Mouse (Mus musculus) R1 (cell line): ENCODE measurements around the gene Dnah7a.
"Not testable (repeated sequence)": the region's sequence is repeated elsewhere in the genome, so short reads cannot be mapped to it uniquely, and the experiment has no call there.

Experiments used
- DNase-seq: peaks from one replicate; pipeline ENCODE4 v3.0.0-alpha.2; 2018; ENCODE audit warnings: low read depth, low spot score

Gene Dnah7a

DNA sequence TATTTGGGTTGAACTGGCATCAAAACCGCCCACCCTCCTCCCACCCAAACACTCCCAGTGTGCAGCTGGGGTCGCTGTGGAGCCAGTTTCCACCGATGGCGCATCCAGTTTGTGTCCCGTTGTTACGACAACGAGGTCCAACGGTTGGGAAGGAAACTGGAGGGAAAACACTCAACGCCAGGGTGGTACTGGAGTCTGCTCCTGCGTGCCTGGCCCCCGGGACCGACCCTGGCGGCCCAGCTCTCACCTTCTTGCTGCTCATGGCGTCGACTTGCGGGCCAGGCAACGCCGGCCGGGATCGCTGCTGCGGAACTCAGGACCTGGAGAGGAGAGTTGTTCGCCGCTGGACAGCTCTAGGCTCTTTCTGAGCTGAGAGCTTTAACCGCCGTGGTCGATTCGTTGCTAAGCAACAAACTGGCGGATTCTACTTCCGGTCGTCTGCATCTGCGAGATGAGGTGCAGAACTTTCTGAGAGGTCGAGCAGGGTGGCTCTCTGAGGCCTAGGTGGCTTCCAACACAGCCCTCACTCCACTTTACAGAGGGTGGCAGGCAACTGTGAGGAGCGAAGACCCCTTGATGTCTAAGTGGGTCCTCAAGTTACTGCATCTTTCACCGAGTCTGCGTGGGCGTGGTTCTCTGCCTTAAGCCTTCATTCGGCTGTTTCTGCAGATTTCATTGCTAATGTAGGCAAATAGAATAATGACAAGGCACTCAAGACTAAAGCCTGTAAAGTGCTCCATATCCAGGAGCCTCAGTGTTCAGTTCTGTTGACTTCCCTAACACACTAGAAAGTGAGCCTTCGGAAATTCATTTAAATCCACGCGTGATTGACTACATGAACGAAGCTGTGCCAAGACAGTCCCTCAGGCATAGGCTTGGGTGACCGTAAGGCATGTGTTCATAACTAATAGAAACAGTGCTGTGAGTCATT, at the start of gene Dnah7a:
Gene Dnah7a, minus strand, starts transcription at position 354 of the 931 bp plus-strand sequence.
- DNase-seq, result peak; percentile 91

GRCm38 (mm10) chr1:53753501-53753900, 46.9 kb upstream of the Dnah7a start:
- not testable (repeated sequence) for DNase-seq

DNA sequence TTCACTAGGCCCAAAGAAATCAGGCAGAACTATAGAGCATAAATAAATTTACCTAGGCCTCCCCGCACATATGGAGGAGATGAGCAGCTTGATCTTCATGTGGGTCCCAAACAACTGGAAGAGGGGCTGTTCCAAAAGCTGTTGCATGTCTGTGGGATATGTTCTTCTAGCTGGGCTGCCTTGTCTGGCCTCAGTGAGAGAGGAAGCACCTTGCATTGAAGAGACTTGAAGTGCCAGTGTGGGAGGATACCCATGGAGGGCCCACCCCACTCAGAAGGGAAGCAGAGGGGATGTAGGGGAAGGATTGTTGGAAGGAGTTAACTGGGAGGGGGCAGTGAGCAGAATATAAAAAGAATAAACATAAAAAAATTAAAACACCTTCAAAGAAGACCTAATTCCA, 44.6 kb upstream of the Dnah7a start:
- peak; percentile 79 for DNase-seq

- peak; percentile 66 for DNase-seq
Measured at GRCm38 (mm10) chr1:53750697-53751096, 44.1 kb upstream of the Dnah7a start.

GRCm38 (mm10) chr1:53749881-53750385, 43.3 kb upstream of the Dnah7a start:
- peak; percentile 95 for DNase-seq

GRCm38 (mm10) chr1:53748571-53748970, 42.0 kb upstream of the Dnah7a start:
- DNase-seq, result peak; percentile 61

GRCm38 (mm10) chr1:53746001-53746400, 39.4 kb upstream of the Dnah7a start:
- DNase-seq, result peak; percentile 81

DNA sequence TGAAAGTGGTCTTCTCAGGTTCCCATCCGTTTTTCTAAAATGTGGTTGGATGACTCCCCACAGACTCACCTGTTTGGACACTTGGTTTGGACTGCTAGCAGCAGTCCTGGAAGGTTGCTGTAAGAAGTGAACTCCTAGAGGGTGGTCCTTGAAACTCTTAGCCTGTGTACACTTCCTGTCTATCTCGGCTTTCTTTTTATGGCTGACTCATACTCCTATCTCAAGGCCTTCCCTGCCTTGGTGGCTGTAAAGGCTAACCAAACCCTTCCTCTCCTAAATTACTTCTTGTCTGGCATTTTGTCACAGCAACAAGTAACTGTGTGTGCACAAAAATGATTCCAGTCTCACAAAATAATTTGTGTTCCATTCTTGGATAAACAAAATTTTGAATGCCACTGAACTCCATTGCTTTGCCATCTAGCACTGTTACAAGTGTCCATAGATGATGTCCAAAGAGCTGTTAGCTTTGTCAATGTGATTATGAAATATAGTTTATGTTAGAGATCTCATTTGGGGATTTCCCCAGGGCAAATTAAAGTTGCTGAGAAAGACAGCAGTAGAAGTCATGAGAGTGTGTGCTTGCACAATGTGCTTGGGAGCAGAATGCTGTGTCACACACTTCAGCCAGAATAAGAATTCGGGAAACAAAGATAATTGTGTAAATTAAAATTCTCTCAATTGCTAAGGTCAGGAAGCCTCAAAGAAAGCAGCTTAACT, 35.3 kb upstream of the Dnah7a start:
- DNase-seq, result no peak

DNA sequence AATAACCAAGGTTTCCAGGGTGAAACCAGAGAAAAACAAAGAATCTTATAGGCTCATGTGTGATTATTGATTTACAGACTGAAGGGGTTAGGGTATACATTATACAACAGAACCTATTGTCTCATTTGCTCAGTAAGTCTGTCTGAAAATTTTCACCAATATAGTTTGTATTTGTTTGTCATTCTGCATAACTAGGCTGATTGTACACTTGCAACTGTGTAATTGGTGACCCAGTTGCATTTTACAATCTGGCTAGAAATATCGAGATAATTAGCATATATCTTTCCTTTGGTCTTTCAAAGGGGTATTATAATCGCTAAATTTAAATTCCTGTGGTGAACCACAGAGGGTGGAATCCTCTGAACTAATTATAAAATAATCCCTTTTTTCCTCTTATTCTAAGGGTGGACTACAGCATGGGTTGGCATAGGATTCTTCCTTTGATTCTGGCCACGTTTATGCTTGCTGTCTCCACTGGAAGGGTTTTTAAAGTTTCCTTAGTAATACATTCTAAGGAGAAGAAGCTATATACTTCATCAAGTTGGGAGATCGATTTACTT, 34.3 kb upstream of the Dnah7a start:
- DNase-seq, result no peak

DNA sequence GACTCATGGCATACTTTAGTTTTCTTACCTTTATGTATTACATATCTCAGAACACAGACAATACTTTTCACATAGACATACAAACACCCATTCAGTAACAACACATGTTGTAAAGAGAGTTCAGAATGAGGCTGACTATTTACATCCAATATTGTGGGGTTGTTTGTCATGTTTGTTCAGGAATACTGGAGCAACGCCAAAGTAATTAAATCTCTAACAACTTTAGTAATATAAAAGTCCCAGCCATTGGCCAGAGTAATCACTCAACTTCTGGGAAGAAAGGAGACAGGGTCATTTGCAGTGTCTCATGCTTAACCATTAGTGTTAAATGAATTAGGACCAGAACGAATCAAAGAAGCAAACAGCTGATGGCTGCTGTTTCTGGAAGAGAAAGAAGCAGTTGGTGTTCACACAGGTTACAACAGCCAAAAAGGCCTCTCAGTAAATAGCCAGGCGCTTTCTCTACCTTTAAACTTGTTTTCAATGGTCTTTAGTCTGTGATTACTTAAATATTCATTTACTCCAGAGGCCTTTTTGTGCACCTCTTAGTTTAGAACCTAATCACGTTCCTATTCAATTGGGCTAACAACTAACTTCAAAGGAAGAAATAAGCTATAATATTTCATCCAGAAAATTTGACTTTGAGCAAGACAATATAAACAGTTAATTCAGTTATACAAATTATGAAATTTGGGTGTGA, 33.6 kb upstream of the Dnah7a start:
- DNase-seq, result not testable (repeated sequence)

GRCm38 (mm10) chr1:53736583-53736982, 30.0 kb upstream of the Dnah7a start:
- no peak for DNase-seq

- DNase-seq, result no peak
Measured at GRCm38 (mm10) chr1:53728489-53729225, 22.1 kb upstream of the Dnah7a start.

DNA sequence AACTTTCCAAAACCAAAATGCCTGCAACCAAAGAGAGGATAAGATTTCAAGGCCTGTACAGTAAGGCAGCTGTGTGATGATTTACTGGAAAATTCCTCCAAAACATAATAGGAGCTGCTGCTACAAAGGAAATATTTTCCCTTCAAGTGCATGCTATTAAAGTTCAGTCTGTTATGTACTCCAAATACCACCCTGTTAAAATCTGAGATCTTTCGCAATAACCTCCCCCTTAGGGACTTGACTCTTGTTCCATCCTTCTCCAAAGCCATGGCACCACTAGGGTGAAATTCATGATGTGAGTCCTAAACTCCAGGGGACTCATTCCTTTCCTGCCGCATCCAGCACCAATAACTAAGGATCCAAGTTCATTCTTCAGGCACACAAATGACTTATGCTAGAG, 20.3 kb upstream of the Dnah7a start:
- no peak for DNase-seq

GRCm38 (mm10) chr1:53721353-53721752, 14.8 kb upstream of the Dnah7a start:
- DNase-seq, result no peak

DNA sequence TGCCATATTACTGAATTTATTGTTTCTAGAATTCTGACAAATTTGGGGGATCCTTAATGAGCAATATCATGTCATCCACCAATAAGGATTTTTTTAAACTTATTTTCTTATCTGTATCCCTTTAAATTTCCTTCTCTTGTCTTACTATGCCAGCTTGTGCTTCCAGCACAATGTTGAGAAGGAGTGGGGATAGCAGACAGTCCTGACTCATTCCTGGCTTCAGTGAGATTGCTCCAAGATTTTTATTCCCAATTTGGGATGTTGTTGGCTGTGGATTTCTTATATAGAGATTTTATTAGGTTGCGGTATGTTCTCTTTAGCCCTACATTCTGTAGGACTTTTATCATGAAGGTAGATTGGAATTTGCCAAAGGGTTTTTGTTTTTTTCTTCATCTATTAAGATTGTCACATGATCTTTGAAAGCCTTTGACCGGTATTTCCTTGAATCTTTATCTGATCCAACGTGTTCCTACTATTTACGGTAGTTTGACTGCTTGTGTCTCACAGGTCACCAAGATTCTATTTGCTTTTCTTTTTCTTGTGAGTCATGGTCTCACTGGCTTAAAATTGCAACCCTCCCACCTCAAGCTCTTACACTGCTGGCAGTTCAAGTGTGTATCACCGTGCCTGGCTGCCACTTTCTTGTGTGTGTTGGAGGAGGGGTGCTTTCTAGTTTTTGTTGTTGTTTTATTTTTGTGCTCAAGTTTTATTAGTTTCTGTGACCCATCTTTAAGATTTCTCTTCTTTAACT, 14.2 kb upstream of the Dnah7a start:
- DNase-seq, result no peak

DNA sequence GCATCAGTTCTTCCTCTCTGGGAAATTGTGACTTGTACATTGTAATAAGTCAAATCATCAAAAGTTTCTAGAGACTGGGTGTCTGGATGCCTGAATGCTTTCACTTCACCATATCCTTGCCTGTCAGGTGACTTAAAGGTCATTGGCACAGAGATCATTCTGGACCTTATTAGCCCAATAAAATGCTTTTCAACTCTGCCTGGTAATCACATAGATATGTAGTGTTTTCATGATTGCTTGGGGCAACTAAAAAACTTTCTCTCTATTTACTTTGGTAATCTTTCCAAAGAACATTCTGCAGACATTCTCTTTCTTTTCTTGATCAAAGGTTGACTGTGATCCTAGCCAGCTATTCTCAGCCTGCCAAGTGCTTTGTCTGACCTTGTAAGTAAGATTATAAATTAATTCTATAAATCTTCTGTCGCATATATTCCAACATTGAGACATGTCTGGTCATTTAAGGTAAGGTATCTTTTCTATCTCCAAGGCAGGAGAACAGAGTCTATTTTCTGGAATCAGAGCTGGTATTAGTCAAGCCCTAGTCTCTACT, 9.5 kb upstream of the Dnah7a start:
- no peak for DNase-seq

DNA sequence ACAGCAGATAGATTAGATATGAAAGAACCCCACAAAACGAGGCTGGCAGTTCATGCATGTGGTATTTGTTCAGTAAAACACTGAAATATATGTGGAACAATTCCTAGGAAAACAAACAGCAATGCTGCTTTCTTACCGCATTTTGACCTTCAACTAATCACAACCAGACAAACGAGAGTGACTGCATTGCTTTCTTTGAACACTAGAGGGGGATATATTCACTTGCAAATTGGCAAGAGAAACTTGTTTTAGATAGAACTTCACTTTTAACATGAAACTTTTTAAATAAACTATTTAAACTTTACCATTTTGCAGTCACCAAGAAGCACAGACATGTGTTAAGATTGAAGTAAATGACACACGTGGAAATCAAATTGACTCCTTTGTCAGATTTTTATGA, 8.9 kb upstream of the Dnah7a start:
- DNase-seq, result peak; percentile 79

- not testable (repeated sequence) for DNase-seq
Measured at GRCm38 (mm10) chr1:53713383-53713782, 6.8 kb upstream of the Dnah7a start.

GRCm38 (mm10) chr1:53711069-53711468, 4.5 kb upstream of the Dnah7a start:
- peak; percentile 56 for DNase-seq

DNA sequence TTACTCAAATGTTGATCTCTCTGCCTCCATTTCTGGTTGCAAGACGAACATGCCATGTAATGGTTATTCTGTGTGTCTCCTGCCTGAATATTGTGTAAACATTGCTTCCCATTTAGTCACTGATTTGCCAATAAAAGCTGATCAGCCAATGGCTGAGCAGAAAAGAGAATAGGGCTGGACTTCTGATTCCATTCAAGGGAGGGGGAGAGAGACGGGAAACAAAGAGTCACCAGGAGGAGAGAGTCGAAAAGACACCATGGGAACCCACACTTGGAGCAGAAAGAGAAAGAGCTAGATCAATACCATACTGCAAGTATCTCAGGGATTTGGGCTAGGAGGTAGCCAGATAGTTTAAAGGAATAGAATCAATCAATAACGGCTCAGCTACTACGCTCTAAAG, 3.0 kb upstream of the Dnah7a start:
- DNase-seq, result peak; percentile 16
